Mouse (Mus musculus): ENCODE data around the gene Dock9.

Gene Dock9

DNA sequence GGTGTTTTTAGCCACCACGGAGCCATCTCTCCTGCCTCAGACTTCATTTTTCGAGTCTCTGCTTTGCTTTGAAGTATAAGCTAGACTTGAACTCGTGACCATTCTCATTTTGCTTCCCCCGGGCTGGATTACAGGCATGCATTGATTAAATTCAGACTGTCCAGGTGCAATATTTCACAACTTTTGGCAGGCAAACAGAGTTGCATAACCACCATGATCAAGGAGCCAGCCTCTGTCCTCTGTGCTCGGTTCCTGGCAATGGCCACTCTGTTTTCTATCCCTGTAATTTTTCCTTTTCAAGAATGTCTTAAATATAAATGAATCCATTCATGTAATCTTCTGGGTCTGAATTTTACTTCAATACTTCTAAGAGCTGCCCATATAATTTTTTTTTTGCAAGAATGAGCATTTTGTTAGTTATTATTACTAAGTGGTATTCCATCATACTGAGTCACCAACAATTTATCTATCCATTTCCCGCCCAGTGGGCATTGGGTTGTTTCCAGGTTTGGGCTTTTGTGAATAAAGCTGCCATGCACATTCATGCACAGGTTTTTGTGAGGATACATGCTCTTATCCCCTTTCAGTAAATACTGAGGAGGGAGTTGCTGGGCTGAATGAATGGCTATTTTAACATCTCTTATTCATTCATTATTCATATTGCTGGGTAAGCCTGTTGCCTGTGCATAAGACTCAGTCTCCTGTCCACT, 183.0 kb downstream of the Dock9 start:
- DNase-seq = no peak

GRCm38 (mm10) chr14:121613490-121613889, 184.1 kb downstream of the Dock9 start:
- no peak for DNase-seq

DNA sequence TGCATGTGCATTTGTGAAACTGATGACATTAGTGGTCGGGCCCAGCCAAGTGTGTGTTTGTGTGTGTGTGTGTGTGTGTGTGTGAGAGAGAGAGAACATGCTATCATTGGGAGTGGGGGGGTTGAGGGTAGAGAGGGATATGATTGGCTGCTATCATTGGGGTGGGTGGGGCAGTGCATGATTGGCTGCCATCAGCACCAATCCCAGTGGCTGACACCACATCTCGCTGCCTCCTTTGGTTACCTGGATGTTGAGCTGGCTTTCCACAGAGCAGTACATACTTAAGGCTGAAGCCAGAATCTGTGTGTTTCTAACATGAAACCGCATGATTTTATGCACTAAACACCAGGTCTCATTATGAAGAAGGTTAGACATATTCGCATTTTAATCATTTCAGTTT, 184.7 kb downstream of the Dock9 start:
- no peak for DNase-seq

DNA sequence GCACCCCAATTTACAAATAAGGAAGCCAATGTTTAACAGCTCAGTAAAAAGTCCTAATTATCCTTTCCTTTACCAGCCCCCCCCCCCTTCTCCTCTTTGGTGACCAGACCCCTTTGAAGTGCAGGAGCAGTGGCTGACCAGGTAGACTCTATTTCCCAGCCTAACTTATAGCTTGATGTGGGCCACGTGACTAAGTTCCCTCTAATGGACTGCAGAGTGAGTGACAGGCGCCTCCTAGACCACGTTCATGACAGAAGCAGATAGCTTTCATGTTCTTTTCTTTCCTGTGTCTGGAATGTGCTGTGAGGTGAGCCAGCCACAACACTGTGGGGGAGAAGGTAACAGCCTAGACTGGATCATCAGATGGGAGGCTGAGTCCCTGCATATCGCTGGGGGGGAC, 186.1 kb downstream of the Dock9 start:
- DNase-seq = no peak

GRCm38 (mm10) chr14:121611098-121611497, 186.5 kb downstream of the Dock9 start:
- DNase-seq = no peak

- no peak for DNase-seq
These were observed 189.1 kb downstream of the Dock9 start for GRCm38 (mm10) chr14:121608522-121608921.

DNA sequence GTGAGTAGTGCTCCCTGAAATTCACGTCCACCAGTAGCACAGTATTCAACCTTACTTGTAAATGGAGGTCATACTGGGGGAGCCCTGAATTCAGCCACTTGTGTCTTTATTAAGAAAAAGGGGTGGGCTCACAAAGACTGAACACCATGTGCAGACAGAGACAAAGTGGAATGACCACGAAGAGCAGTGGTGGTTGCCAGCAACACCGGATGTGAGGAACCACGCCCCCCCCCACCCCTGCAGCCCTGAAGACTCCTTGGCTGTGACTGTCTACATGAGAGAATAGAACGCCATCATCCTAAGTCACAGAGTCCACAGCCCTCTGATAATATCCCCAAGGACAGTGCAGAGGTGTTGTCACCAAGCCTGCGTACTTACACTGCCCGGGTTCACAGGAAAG, 191.2 kb downstream of the Dock9 start:
- DNase-seq = no peak

GRCm38 (mm10) chr14:121605260-121605659, 192.4 kb downstream of the Dock9 start:
- no peak for DNase-seq

DNA sequence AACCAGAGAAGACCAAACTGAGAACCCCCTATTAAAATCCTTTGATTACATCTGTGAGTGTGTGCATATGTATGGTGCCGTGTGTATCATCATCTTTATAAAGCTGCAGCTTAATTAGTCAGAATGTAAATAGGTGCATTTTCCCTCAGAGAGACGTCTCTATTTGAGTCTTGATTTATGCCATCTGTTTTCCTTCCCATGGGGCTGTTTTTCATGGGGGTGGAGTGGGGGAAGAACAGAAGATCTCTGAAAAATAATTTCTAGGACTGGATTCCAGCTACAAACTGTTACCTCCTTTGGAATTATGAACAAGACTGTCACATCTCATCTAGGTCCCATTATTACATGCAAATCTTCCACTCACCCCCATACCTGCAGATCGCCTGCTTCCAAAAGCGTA, 193.1 kb downstream of the Dock9 start:
- no peak for DNase-seq

DNA sequence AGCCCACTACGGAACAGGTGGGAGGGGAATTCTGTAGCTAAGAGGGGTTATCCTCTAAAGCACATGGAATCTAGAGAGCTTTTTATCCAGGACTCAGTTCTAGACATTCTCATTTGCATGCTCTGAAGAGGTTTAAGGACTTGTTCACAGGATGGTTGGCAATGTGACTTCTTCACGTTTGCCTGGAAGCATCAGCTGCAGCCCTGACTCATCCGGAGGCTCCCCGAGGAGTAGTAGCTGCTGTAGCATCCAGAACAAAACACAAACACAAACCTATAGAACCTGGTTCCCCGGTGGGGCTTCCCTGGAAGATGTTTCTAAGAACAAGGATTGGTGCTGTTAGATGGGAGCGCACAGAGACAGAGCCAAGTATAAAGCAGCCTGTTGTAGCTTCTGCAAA, 195.0 kb downstream of the Dock9 start:
- DNase-seq = no peak

- DNase-seq = no peak
These were observed 197.1 kb downstream of the Dock9 start for GRCm38 (mm10) chr14:121600538-121600937.

DNA sequence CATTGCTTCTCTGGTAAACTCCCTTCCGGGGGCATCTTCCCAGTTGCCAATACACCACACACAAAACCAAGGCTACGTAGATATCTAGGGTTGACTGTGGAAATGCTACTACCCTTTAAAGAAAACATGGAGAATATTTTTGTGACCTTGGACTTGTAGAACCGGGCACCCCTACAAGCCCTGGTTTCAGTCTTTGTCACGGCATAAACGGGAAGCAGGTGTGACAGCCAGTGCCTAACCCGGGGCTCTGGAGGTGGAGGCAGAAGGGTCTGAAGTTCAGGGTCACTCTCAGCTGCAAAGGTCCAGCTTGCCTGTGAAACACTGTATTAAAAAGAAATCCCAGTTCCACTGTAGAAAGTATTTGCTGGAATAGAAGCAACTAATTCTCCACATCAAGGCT, 200.6 kb downstream of the Dock9 start:
- no peak for DNase-seq

DNA sequence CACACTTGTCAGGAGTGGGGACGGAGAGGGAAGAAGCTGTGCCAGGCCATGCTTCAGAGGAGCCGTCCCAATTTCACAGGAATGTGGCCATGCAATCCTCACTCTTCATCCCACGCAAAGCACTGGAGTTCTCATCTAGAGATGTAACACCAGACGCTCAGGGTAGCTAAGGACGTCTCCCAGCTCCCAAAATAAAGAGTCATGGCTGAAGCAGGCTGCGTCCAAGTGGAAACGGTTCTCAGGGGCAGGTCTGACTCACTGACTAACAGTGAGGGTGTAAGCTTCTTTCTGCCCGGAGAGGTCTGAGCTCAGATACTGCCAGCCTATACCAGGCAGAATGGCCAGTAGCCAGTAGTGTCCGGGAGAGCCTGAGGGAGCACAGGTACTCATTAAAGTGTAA, 201.0 kb downstream of the Dock9 start:
- no peak for DNase-seq

DNA sequence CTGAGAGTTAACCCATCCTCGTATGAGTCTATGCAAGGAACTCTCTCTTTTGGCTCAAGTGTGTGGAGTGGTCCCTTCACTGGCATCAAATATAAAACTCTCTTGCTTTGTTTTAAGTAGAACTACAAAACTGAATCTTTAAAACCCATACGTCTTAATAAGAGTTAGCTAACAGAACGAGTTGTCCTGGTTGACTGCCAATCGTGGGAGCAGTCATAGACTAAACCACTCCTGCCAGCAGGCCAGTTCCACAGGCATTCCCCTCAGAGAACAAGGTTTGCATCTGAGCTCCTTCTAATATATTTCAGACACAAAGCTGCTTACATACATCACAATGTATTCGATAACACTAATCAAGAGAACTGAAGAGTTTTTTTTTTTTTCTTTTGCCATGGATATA, 203.0 kb downstream of the Dock9 start:
- DNase-seq = no peak

- no peak for DNase-seq
These were observed 204.2 kb downstream of the Dock9 start for GRCm38 (mm10) chr14:121593313-121593929.

GRCm38 (mm10) chr14:121592890-121593289, 204.7 kb downstream of the Dock9 start:
- no peak for DNase-seq

DNA sequence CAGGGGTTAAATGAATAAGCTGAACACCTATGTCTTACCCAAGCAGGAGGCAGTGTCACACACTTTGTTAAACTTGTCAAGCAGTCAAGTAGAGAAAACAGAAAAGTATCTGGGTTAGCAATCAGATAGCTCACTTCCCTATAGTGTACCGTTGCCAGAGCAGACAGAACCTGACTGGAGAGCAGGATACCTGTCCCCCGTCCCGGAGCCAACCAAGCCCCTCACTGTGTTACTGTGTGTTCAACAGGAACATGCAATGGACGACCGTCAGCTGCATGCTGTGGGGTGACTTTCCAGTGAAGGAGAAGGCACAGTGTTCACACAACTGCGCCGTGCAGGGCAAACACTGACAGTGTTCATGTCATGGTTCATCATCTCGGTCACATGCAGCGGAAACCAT, 205.3 kb downstream of the Dock9 start:
- no peak for DNase-seq

GRCm38 (mm10) chr14:121589097-121589725, 208.4 kb downstream of the Dock9 start:
- DNase-seq = peak; percentile 14 to 56

DNA sequence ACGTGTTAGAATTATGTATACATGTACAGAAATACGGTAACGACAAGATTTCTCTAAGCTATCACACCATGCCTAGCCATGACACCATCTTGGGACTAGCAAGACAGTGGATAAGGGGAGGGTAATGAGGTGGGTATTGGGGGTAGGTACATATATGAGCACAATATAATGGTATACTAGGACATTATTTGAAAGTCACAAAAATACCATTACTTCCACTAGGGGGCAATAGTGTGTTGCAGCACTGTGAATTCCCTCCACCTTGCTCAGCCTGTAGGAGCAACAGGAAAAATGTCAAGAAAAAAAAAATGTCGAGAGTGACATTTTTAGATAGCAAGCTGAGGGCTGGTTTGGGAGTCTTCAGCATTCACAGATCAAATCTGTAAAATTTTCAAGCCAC, 209.2 kb downstream of the Dock9 start:
- no peak for DNase-seq

- no peak for DNase-seq
These were observed 211.5 kb downstream of the Dock9 start for GRCm38 (mm10) chr14:121585906-121586765.

- DNase-seq = peak in 1 of 2 experiments; percentile 58
These were observed 218.6 kb downstream of the Dock9 start for GRCm38 (mm10) chr14:121579055-121579454.

DNA sequence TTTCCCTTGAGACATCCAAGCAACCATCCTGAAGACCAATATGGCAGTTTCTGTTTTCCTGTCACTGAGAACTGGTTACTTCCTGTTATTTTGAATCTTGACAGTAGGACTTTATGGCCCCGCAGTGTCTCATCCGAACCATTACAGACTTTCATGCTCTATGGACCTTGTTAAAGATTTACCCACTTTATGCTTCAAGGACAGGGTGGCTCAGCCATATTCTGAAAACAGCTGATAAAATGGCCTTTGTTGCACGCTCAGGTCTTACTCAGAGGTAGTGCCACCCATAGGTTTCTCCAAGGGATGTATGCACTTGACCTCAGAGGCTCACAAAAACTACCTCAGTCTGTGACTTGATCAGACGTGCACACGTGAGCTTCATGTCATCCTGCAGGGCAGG, 224.2 kb downstream of the Dock9 start:
- DNase-seq = no peak

DNA sequence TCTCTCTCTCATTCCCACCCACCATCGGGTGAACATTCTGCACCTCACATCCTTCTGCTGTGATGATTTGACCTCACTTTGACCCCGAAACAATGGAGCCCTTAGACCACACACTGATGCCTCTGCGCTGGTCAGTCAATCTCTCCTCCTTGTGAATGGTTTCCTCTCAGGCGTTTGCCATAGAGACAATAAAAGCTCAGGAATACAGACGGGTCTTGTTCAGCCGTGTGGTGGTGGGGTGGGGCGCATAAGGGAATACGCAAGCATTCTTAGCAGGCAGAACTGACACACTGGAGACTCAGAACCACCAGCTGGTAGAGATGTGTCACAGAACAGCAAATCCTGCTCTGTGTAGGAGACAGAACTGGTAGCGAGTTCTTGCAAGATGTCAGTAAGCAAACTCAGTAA, 230.8 kb downstream of the Dock9 start:
- DNase-seq = no peak

Data from spleen, adult 18-20 months (tissue).